Comparison of ENCODE assay signal across 12 mouse cellular contexts in the genomic region with DNA sequence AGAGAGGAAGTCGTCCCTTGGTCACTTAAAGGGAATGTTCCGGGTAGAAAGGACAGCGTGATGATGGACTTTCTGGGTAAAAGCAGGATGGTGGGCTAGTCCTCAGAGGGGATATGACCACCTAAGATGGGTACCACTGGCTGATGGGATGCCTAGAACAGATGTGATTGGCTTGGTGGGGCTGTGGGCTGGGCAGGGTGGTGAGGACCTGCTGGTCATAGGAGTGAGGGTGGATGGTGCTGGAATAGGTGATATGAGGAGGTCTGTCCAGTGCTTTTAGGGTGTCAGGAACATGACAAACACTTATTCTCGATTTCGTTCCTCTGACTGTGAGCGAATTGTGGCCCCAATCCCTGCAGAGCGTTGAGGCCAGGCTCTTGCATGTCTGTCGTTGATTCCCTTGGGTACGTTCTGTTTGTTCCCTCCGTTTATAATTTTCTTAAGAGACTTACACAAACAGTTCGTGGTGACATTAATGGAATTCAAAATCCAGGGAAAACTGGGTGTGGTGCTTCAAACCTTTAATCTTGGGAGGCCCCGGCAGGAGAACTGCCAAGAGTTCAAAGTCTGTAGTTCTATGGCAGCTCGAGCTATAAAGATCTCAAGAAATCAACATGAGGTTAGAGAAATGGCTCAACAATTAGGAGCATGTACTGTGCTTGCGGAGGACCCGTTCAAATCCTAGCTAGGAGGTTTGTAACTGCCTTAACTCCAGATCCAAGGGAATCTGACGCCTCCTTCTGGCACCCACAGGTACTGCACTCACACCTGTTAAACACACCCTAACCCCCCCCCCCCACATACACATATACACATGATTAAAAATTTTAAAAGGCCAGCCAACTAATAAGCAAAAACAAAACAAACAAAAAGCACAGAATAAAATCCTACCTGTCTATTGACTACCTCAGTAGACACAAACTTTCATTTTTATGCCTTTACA. TPM values are rescaled to one million over a fixed set of nuclear protein-coding genes. Genes with fewer than 3 reads are reported as not detected.
DNase-seq lines count a peak whose midpoint lies in the region; ATAC-seq lines count a peak whose summit lies in the region.
"Had no signal": no experiment of that assay in that cellular context is flagged by ENCODE, and none has a peak within 500 bp of the region (broad histone marks: within the 10 kb centered on the region; RNA-seq: fewer than 3 reads in every experiment).

No protein-coding gene starts in this region.

- DNase-seq in kidney, adult 18-20 months, result peak; percentile 34
- DNase-seq in B cell, adult 2 months, result peak; percentile 25 to 39
- peak; percentile 69 for DNase-seq in ZHBTc4 (ENCODE audit: low read depth, low spot score)
- peak; percentile 10 for DNase-seq in kidney, postnatal 14 days
- DNase-seq in thymus, postnatal 36 days, result no peak
- DNase-seq: adrenal gland, adult 8-10 months; cerebellum, adult 2 months had no signal

- no peak overlapping the region for H3K27ac ChIP-seq in kidney, embryonic 15.5 days
- no peak overlapping the region for H3K27ac ChIP-seq in neural tube, embryonic 15.5 days (replicated peaks)
- H3K27ac ChIP-seq in forebrain, embryonic 16.5 days (ENCODE audit: low read length), result no peak overlapping the region
- H3K27ac ChIP-seq: macrophage had no signal

- 0 out of 2 replicates have a peak, but pooled peaks cover 4% of the 10 kb centered on the region for H3K9me3 ChIP-seq in kidney, embryonic 15.5 days (replicated peaks)
- no peaks in the 10 kb centered on the region for H3K9me3 ChIP-seq in neural tube, embryonic 15.5 days (replicated peaks)
- H3K9me3 ChIP-seq in forebrain, embryonic 16.5 days (ENCODE audit: control insufficient read depth, low read length), result peaks cover 5% of the 10 kb centered on the region; the same call in 1 of the 2 replicates

- no peak overlapping the region for H3K4me2 ChIP-seq in kidney, embryonic 15.5 days
- no peak overlapping the region for H3K4me2 ChIP-seq in neural tube, embryonic 15.5 days
- no peak overlapping the region for H3K4me2 ChIP-seq in forebrain, embryonic 16.5 days (ENCODE audit: low read length)

- H3K36me3 ChIP-seq in kidney, embryonic 15.5 days, result no peaks in the 10 kb centered on the region
- no peaks in the 10 kb centered on the region for H3K36me3 ChIP-seq in neural tube, embryonic 15.5 days
- no peaks in the 10 kb centered on the region for H3K36me3 ChIP-seq in forebrain, embryonic 16.5 days (ENCODE audit: control insufficient read depth, insufficient read depth)

- H3K27me3 ChIP-seq in kidney, embryonic 15.5 days, result no peaks in the 10 kb centered on the region
- H3K27me3 ChIP-seq in neural tube, embryonic 15.5 days (replicated peaks), result no peaks in the 10 kb centered on the region
- H3K27me3 ChIP-seq in forebrain, embryonic 16.5 days (replicated peaks; ENCODE audit: control insufficient read depth, insufficient read depth, low read length), result no peaks in the 10 kb centered on the region

- ATAC-seq in kidney, embryonic 15.5 days (replicated peaks; ENCODE audit: low FRiP score), result no peak
- no peak for ATAC-seq in neural tube, embryonic 15.5 days (ENCODE audit: low FRiP score)
- no peak for ATAC-seq in forebrain, embryonic 16.5 days

- whole genome bisulfite sequencing in kidney, embryonic 15.5 days, result 88% methylated on average over 16 of the region's 16 CpGs
- 92% methylated on average over 16 of the region's 16 CpGs for WGBS in neural tube, embryonic 15.5 days
- 90% methylated on average over 16 of the region's 16 CpGs for WGBS in forebrain, embryonic 16.5 days

- no peak overlapping the region for H3K4me3 ChIP-seq in kidney, embryonic 15.5 days (replicated peaks)
- H3K4me3 ChIP-seq in neural tube, embryonic 15.5 days (replicated peaks), result no peak overlapping the region
- no peak overlapping the region for H3K4me3 ChIP-seq in forebrain, embryonic 16.5 days (replicated peaks; ENCODE audit: low read length)
- H3K4me3 ChIP-seq: myocyte had no signal

- no peak overlapping the region for H3K9ac ChIP-seq in kidney, embryonic 15.5 days
- H3K9ac ChIP-seq in neural tube, embryonic 15.5 days (replicated peaks), result no peak overlapping the region
- no peak overlapping the region for H3K9ac ChIP-seq in forebrain, embryonic 16.5 days (replicated peaks; ENCODE audit: low read depth, low read length)

- H3K4me1 ChIP-seq in kidney, embryonic 15.5 days, result no peaks in the 10 kb centered on the region
- H3K4me1 ChIP-seq in neural tube, embryonic 15.5 days, result no peaks in the 10 kb centered on the region
- no peaks in the 10 kb centered on the region for H3K4me1 ChIP-seq in forebrain, embryonic 16.5 days (replicated peaks; ENCODE audit: control insufficient read depth, insufficient read depth, low read length)

RNA-seq across cellular contexts. Expression of gene Stt3b, which starts 55.0 kb away (rescaled TPM):
- polyA plus RNA-seq in kidney, embryonic 15.5 days (2015; fragmentation: Nextera tagmentation; extraction: Ambion mirVana), result 101 and 102 TPM in 2 replicates
- polyA plus RNA-seq in neural tube, embryonic 15.5 days (2015; fragmentation: Nextera tagmentation; extraction: Ambion mirVana), result 93.5 and 96.3 TPM in 2 replicates
- 74.6 and 85.8 TPM in 2 replicates for polyA plus RNA-seq in forebrain, embryonic 16.5 days (2015; fragmentation: Nextera tagmentation; extraction: Ambion mirVana)

Comparison
In these comparisons a context has a peak if more than half of its experiments do, and no peak if none do; other contexts are left out.
1. DNase-seq: peak in kidney, adult 18-20 months (single experiment), B cell, adult 2 months (2 of 2), ZHBTc4 (single experiment) and kidney, postnatal 14 days (single experiment); none in thymus, postnatal 36 days (0 of 2).